Mouse (Mus musculus): ENCODE data around the gene Scyl1. TPM values are rescaled to one million over a fixed set of nuclear protein-coding genes. Genes with fewer than 3 reads are reported as not detected.

Scyl1 gene
- total RNA-seq, 2 experiments from 2014 or later: 56.8 to 64.9 TPM

- DNase-seq: no peak
- intact Hi-C loops (cut with DNase I; ENCODE audit: low total_unique reads): no loop called here
Measured at GRCm38 (mm10) chr19:5804371-5804899, 33.2 kb upstream of the Scyl1 start.

- no peak for DNase-seq
- intact Hi-C loops (cut with DNase I; ENCODE audit: low total_unique reads): no loop called here
Measured at GRCm38 (mm10) chr19:5803881-5804279, 32.7 kb upstream of the Scyl1 start.

- intact Hi-C loops (cut with DNase I; ENCODE audit: low total_unique reads): no loop called here
- peak; percentile 100 for DNase-seq
Measured at GRCm38 (mm10) chr19:5803041-5803880, 32.0 kb upstream of the Scyl1 start.

- intact Hi-C loops (cut with DNase I; ENCODE audit: low total_unique reads): no loop called here
- no peak for DNase-seq
Measured at GRCm38 (mm10) chr19:5802787-5803040, 31.5 kb upstream of the Scyl1 start.

GRCm38 (mm10) chr19:5802011-5802786, 31.0 kb upstream of the Scyl1 start:
- DNase-seq: peak; percentile 93
- intact Hi-C loops (cut with DNase I; ENCODE audit: low total_unique reads): no loop called here

GRCm38 (mm10) chr19:5801432-5801964, 30.3 kb upstream of the Scyl1 start:
- intact Hi-C loops (cut with DNase I; ENCODE audit: low total_unique reads): loop anchor here (2.0 kb wide), 1 partner anchor 43 kb away; no protein-coding TSS in a partner anchor
- no peak for DNase-seq

- intact Hi-C loops (cut with DNase I; ENCODE audit: low total_unique reads): loop anchor here (2.0 kb wide), 1 partner anchor 44 kb away; no protein-coding TSS in a partner anchor
- DNase-seq: no peak
Measured at GRCm38 (mm10) chr19:5800632-5801431, 29.6 kb upstream of the Scyl1 start.

GRCm38 (mm10) chr19:5800350-5800631, 29.1 kb upstream of the Scyl1 start:
- intact Hi-C loops (cut with DNase I; ENCODE audit: low total_unique reads): loop anchor here (2.0 kb wide), 1 partner anchor 45 kb away; no protein-coding TSS in a partner anchor
- no peak for DNase-seq

GRCm38 (mm10) chr19:5799566-5800349, 28.5 kb upstream of the Scyl1 start:
- DNase-seq: no peak
- intact Hi-C loops (cut with DNase I; ENCODE audit: low total_unique reads): loop anchor here (2.0 kb wide), 1 partner anchor 45 kb away; no protein-coding TSS in a partner anchor

GRCm38 (mm10) chr19:5798700-5799479, 27.7 kb upstream of the Scyl1 start:
- no peak for DNase-seq
- intact Hi-C loops (cut with DNase I; ENCODE audit: low total_unique reads): no loop called here

GRCm38 (mm10) chr19:5797381-5798111, 26.3 kb upstream of the Scyl1 start:
- intact Hi-C loops (cut with DNase I; ENCODE audit: low total_unique reads): no loop called here
- DNase-seq: no peak

GRCm38 (mm10) chr19:5796573-5797111, 25.4 kb upstream of the Scyl1 start:
- intact Hi-C loops (cut with DNase I; ENCODE audit: low total_unique reads): no loop called here
- DNase-seq: no peak

GRCm38 (mm10) chr19:5795668-5796572, 24.7 kb upstream of the Scyl1 start:
- intact Hi-C loops (cut with DNase I; ENCODE audit: low total_unique reads): no loop called here
- DNase-seq: no peak

- intact Hi-C loops (cut with DNase I; ENCODE audit: low total_unique reads): no loop called here
- DNase-seq: no peak
Measured at GRCm38 (mm10) chr19:5794771-5795576, 23.8 kb upstream of the Scyl1 start.

Measured in gastrocnemius, postnatal 14 days (tissue).